Mouse (Mus musculus) liver, embryonic 12.5 days (tissue): ENCODE measurements around the gene Ywhag. TPM values are rescaled to one million over a fixed set of nuclear protein-coding genes. Genes with fewer than 3 reads are reported as not detected.

ENCODE experiments used
- ATAC-seq: fragments of 200-750 bp; cut with Nextera tagmentation; 2 replicates; pipeline ENCODE4 v1.8.0; 2017; ENCODE audit warnings: moderate number of reproducible peaks, mild to moderate bottlenecking, moderate library complexity
- H3K27ac ChIP-seq: fragments of 300-500 bp; sonication (generic); 2 replicates; pipeline ENCODE4 v1.5.1; 2016; ENCODE audit warnings: mild to moderate bottlenecking
- H3K27me3 ChIP-seq: fragments of 300-500 bp; sonication (generic); replicated peaks from 2 replicates; pipeline ENCODE4 v1.6.1; 2016; ENCODE audit warnings: mild to moderate bottlenecking, moderate library complexity
- H3K36me3 ChIP-seq: fragments of 300-500 bp; sonication (generic); 2 replicates; pipeline ENCODE4 v1.6.1; 2016; ENCODE audit warnings: mild to moderate bottlenecking, moderate library complexity
- H3K4me1 ChIP-seq: fragments of 300-500 bp; sonication (generic); 2 replicates; pipeline ENCODE4 v1.6.1; 2016
- H3K4me2 ChIP-seq: fragments of 300-500 bp; sonication (generic); 2 replicates; pipeline ENCODE4 v1.6.1; 2016; ENCODE audit warnings: mild to moderate bottlenecking, moderate library complexity
- H3K4me3 ChIP-seq: fragments of 300-500 bp; sonication (generic); 2 replicates; pipeline ENCODE4 v1.5.1; 2016; ENCODE audit warnings: mild to moderate bottlenecking, moderate library complexity
- H3K9ac ChIP-seq: fragments of 300-500 bp; sonication (generic); 2 replicates; pipeline ENCODE4 v1.6.1; 2016; ENCODE audit warnings: mild to moderate bottlenecking, moderate library complexity
- H3K9me3 ChIP-seq: fragments of 300-500 bp; sonication (generic); replicated peaks from 2 replicates; pipeline ENCODE4 v1.6.1; 2016; ENCODE audit warnings: mild to moderate bottlenecking, moderate library complexity
- WGBS: fragments of 180-500 bp; shearing (Covaris S2); methylation state at CpG from one replicate; pipeline ENCODE4 v1.1.7; 2016; ENCODE audit not compliant: insufficient replicate concordance; 5-methylcytosine and 5-hydroxymethylcytosine counted together
- polyA plus RNA-seq: library from polyadenylated mRNA; unstranded; fragments of >200 nt; fragmentation: Nextera tagmentation; extraction: Ambion mirVana; gene quantifications from 2 replicates; pipeline ENCODE4 v1.2.1, GENCODE M21; 2016

Gene Ywhag
- 121 and 128 TPM in 2 replicates for polyA plus RNA-seq

- Histone ChIP-seq H3K4me1 (peaks cover 41% of the 10 kb centered on the region), H3K36me3 (peaks cover 29% of the 10 kb centered on the region), H3K9me3 (no peaks in the 10 kb centered on the region), H3K4me2 (peak within 1 kb of the TSS; percentile 85), H3K4me3 (peak within 1 kb of the TSS; percentile 97), H3K9ac (peak within 1 kb of the TSS; percentile 95), H3K27ac (peak within 1 kb of the TSS; percentile 99), H3K27me3 (no peaks in the 10 kb centered on the region)
- peak; percentile 94 for ATAC-seq
- under 1% methylated on average over 48 of the region's 48 CpGs for WGBS
Observed at GRCm38 (mm10) chr5:135934481-135935175, at the start of gene Ywhag. TSS of gene Ywhag (minus strand) at chr5:135934616.

GRCm38 (mm10) chr5:135982398-135982797 is 48.0 kb upstream of the Ywhag start:
- no peaks in the 10 kb centered on the region for H3K36me3 ChIP-seq
- WGBS, result 36% methylated on average over 6 of the region's 6 CpGs
- H3K4me1 ChIP-seq, result no peaks in the 10 kb centered on the region
- H3K27me3 ChIP-seq, result peaks cover 17% of the 10 kb centered on the region
- H3K4me3 ChIP-seq, result no peak overlapping the region
- no peak for ATAC-seq
- no peak overlapping the region for H3K4me2 ChIP-seq
- no peak overlapping the region for H3K27ac ChIP-seq
- no peaks in the 10 kb centered on the region for H3K9me3 ChIP-seq
- no peak overlapping the region for H3K9ac ChIP-seq

- Histone ChIP-seq H3K4me3 (no peak within 1 kb of the TSS), H3K27ac (no peak within 1 kb of the TSS), H3K9me3 (no peaks in the 10 kb centered on the region), H3K9ac (no peak within 1 kb of the TSS), H3K4me2 (no peak within 1 kb of the TSS), H3K27me3 (peaks cover 17% of the 10 kb centered on the region), H3K4me1 (peaks cover 11% of the 10 kb centered on the region), H3K36me3 (no peaks in the 10 kb centered on the region)
- WGBS, result 57% methylated on average over 8 of the region's 8 CpGs
- ATAC-seq, result no peak
Observed at GRCm38 (mm10) chr5:135979904-135980303, 45.5 kb upstream of the Ywhag start, which contains the start of gene Zp3. TSS of gene Zp3 (plus strand) at chr5:135980099.

- no peak overlapping the region for H3K4me3 ChIP-seq
- no peak for ATAC-seq
- H3K27me3 ChIP-seq, result peaks cover 17% of the 10 kb centered on the region
- H3K4me2 ChIP-seq, result no peak overlapping the region
- H3K27ac ChIP-seq, result no peak overlapping the region
- no peaks in the 10 kb centered on the region for H3K36me3 ChIP-seq
- WGBS, result 66% methylated on average over 5 of the region's 5 CpGs
- no peaks in the 10 kb centered on the region for H3K9me3 ChIP-seq
- no peak overlapping the region for H3K9ac ChIP-seq
- H3K4me1 ChIP-seq, result peaks cover 11% of the 10 kb centered on the region
Observed at GRCm38 (mm10) chr5:135979381-135979780, 45.0 kb upstream of the Ywhag start.

GRCm38 (mm10) chr5:135975893-135976668 is 41.7 kb upstream of the Ywhag start:
- 80% methylated on average over 8 of the region's 8 CpGs for WGBS
- peaks cover 8% of the 10 kb centered on the region for H3K27me3 ChIP-seq
- peak; percentile 65; the same call in 1 of the 2 replicates for ATAC-seq
- H3K4me3 ChIP-seq, result no peak overlapping the region
- H3K4me1 ChIP-seq, result peaks cover 11% of the 10 kb centered on the region
- H3K27ac ChIP-seq, result 0 out of 2 replicates have a peak overlapping the region, but pooled peaks have one; percentile 32
- no peak overlapping the region for H3K9ac ChIP-seq
- H3K4me2 ChIP-seq, result no peak overlapping the region
- no peaks in the 10 kb centered on the region for H3K36me3 ChIP-seq
- no peaks in the 10 kb centered on the region for H3K9me3 ChIP-seq

GRCm38 (mm10) chr5:135974365-135974764 is 39.9 kb upstream of the Ywhag start, which contains the start of gene Ssc4d:
TSS of gene Ssc4d (minus strand) at chr5:135974531.
- no peaks in the 10 kb centered on the region for H3K9me3 ChIP-seq
- H3K27me3 ChIP-seq, result 0 out of 2 replicates have a peak, but pooled peaks cover 3% of the 10 kb centered on the region
- ATAC-seq, result no peak; the same call in 1 of the 2 replicates
- no peak within 1 kb of the TSS for H3K9ac ChIP-seq
- no peaks in the 10 kb centered on the region for H3K36me3 ChIP-seq
- WGBS, result 16% methylated on average over 9 of the region's 9 CpGs
- H3K27ac ChIP-seq, result no peak within 1 kb of the TSS
- no peak within 1 kb of the TSS for H3K4me2 ChIP-seq
- peaks cover 11% of the 10 kb centered on the region for H3K4me1 ChIP-seq
- no peak within 1 kb of the TSS for H3K4me3 ChIP-seq

- no peak overlapping the region for H3K4me2 ChIP-seq
- 64% methylated on average over 7 of the region's 7 CpGs for WGBS
Observed at GRCm38 (mm10) chr5:135971876-135972275, 37.5 kb upstream of the Ywhag start.

GRCm38 (mm10) chr5:135970247-135970646 is 35.8 kb upstream of the Ywhag start:
- no peaks in the 10 kb centered on the region for H3K9me3 ChIP-seq
- peaks cover 8% of the 10 kb centered on the region for H3K27me3 ChIP-seq
- no peak overlapping the region for H3K4me2 ChIP-seq
- H3K36me3 ChIP-seq, result no peaks in the 10 kb centered on the region
- no peak overlapping the region for H3K4me3 ChIP-seq
- H3K4me1 ChIP-seq, result peaks cover 6% of the 10 kb centered on the region
- no peak overlapping the region for H3K27ac ChIP-seq
- no peak for ATAC-seq
- WGBS, result 68% methylated on average over 6 of the region's 6 CpGs
- no peak overlapping the region for H3K9ac ChIP-seq

More at GRCm38 (mm10) chr5:135971876-135972275, 37.5 kb upstream of the Ywhag start:
- H3K27me3 ChIP-seq, result no peaks in the 10 kb centered on the region
- ATAC-seq, result no peak
- H3K36me3 ChIP-seq, result no peaks in the 10 kb centered on the region
- no peak overlapping the region for H3K27ac ChIP-seq
- H3K9ac ChIP-seq, result no peak overlapping the region
- H3K4me3 ChIP-seq, result no peak overlapping the region
- H3K9me3 ChIP-seq, result no peaks in the 10 kb centered on the region
- peaks cover 11% of the 10 kb centered on the region for H3K4me1 ChIP-seq

- Histone ChIP-seq H3K9ac (no peak overlapping the region), H3K36me3 (no peaks in the 10 kb centered on the region), H3K27me3 (peaks cover 14% of the 10 kb centered on the region), H3K4me2 (no peak overlapping the region), H3K4me1 (peaks cover 8% of the 10 kb centered on the region), H3K9me3 (no peaks in the 10 kb centered on the region), H3K4me3 (no peak overlapping the region), H3K27ac (no peak overlapping the region)
- WGBS, result 32% methylated on average over 1 of the region's 1 CpGs
- no peak for ATAC-seq
Observed at GRCm38 (mm10) chr5:135968781-135969180, 34.4 kb upstream of the Ywhag start.

- Histone ChIP-seq H3K9me3 (no peaks in the 10 kb centered on the region), H3K27ac (no peak overlapping the region), H3K4me2 (no peak overlapping the region), H3K4me1 (peaks cover 20% of the 10 kb centered on the region), H3K9ac (no peak overlapping the region), H3K27me3 (peaks cover 14% of the 10 kb centered on the region), H3K4me3 (no peak overlapping the region), H3K36me3 (no peaks in the 10 kb centered on the region)
- ATAC-seq, result no peak
- 52% methylated on average over 9 of the region's 9 CpGs for WGBS
Observed at GRCm38 (mm10) chr5:135966866-135967265, 32.5 kb upstream of the Ywhag start.

GRCm38 (mm10) chr5:135965501-135965930 is 31.1 kb upstream of the Ywhag start:
- Histone ChIP-seq H3K27ac (no peak overlapping the region), H3K9me3 (no peaks in the 10 kb centered on the region), H3K27me3 (peaks cover 14% of the 10 kb centered on the region), H3K36me3 (no peaks in the 10 kb centered on the region), H3K4me2 (peak overlapping the region; percentile 26), H3K4me3 (no peak overlapping the region), H3K9ac (no peak overlapping the region), H3K4me1 (peaks cover 34% of the 10 kb centered on the region)
- WGBS, result 26% methylated on average over 24 of the region's 24 CpGs
- ATAC-seq, result no peak

- 12% methylated on average over 6 of the region's 6 CpGs for WGBS
- peaks cover 14% of the 10 kb centered on the region for H3K27me3 ChIP-seq
Observed at GRCm38 (mm10) chr5:135963280-135963627, 28.8 kb upstream of the Ywhag start.

More at GRCm38 (mm10) chr5:135963280-135963627, 28.8 kb upstream of the Ywhag start:
- peaks cover 56% of the 10 kb centered on the region for H3K4me1 ChIP-seq
- no peaks in the 10 kb centered on the region for H3K9me3 ChIP-seq
- peak overlapping the region; percentile 69 for H3K4me3 ChIP-seq
- peak overlapping the region; percentile 99 for H3K4me2 ChIP-seq
- H3K9ac ChIP-seq, result peak overlapping the region; percentile 87
- no peak for ATAC-seq
- no peaks in the 10 kb centered on the region for H3K36me3 ChIP-seq
- peak overlapping the region; percentile 99 for H3K27ac ChIP-seq
